Mouse (Mus musculus): ENCODE results near the gene Nid1.
"Not testable (repeated sequence)": the region's sequence is repeated elsewhere in the genome, so short reads cannot be mapped to it uniquely, and the experiment has no call there.

Nid1 gene

DNA sequence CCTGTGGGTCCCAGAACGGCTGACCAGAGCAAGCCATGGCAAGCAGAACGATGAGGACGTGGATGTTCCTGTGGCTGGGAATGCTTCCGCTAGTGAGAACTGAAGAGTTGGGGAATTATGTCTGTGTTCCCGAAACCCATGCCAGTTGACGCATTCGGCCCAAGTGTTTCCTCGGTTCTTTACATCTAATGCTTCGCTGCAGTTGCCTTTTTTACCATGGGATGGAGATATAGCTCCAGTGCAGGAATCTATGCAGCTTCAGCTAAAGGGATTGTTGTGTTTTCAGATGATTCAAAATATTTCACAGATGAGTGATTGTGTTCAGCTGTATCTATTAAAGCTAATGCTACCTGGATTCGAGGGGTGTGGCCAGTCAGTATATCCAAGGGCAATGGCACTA, 105.7 kb downstream of the Nid1 start:
- DNase-seq (ENCODE audit: low read depth), result not testable (repeated sequence)

DNA sequence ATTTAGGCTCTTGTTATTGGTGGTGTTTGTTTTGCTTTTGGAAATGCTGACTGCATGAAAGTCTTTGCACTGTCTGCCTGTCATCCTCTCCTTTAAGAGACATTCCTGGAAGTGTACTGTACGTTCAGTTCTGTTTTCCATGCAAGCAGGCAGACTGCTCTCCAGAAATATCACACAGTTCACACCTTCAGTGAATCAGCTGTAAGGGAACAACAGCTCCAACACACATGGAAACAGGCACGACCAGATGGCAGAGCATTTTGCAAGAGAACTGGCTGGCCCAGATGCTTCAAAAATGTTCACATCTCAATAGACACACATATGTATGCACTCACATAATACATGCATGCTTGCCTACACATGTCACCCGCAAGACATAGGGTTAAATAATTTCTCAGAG, 109.4 kb downstream of the Nid1 start:
- no peak for DNase-seq (ENCODE audit: low read depth)

DNA sequence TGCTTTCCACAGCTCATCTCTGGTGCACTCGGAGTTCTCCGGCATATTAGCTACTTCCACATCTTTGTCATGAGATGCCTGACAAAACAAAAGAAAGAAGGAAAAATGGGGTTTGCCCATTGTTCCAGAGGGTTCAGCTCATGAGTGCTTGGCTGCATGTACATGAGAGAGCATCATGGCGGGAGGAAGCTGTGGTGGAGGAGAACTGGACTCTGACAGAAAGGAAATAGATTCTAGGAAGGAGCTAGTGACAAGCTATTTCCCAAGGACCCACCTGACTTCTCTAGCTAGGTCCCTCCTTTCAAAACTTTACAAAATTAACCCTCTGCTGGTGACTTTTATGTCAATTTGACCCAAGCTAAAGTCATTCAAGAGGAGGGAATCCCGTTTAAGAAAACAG, 110.5 kb downstream of the Nid1 start:
- no peak for DNase-seq (ENCODE audit: low read depth)

DNA sequence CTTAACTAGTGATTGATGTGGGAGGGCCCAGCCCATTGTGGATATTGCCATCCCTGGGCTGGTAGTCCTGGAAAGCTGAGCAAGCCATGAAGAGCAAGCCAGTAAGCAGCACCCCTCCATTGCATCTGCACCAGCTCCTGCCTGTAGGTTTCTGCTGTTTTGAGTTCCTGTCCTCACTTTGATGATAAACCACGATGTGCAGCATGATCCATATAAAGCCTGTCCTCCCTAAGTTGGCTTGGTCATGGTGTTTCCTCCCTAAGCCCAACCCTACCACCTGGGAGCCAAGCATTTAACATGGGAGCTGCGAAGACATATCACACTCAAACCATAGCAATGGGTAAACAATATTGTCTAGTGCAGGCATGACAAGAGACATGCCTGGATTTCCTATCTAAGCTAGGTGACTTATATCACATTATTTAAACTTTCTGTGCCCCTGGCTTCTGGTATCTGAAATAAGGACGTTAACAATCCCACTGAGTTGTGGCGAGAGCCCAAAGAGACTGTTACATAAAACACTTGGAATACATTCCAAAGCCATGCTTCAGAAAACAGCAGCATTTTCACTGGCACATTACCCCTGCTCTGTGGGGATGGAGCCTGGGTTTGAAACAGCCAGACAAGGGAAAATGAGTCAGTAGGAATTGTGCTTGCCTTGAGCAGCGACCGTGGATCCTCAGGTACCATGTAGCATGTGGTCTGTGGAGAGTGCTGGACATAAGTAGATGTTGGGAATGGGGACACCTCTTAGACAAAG, 111.3 kb downstream of the Nid1 start:
- DNase-seq (ENCODE audit: low read depth), result no peak

DNA sequence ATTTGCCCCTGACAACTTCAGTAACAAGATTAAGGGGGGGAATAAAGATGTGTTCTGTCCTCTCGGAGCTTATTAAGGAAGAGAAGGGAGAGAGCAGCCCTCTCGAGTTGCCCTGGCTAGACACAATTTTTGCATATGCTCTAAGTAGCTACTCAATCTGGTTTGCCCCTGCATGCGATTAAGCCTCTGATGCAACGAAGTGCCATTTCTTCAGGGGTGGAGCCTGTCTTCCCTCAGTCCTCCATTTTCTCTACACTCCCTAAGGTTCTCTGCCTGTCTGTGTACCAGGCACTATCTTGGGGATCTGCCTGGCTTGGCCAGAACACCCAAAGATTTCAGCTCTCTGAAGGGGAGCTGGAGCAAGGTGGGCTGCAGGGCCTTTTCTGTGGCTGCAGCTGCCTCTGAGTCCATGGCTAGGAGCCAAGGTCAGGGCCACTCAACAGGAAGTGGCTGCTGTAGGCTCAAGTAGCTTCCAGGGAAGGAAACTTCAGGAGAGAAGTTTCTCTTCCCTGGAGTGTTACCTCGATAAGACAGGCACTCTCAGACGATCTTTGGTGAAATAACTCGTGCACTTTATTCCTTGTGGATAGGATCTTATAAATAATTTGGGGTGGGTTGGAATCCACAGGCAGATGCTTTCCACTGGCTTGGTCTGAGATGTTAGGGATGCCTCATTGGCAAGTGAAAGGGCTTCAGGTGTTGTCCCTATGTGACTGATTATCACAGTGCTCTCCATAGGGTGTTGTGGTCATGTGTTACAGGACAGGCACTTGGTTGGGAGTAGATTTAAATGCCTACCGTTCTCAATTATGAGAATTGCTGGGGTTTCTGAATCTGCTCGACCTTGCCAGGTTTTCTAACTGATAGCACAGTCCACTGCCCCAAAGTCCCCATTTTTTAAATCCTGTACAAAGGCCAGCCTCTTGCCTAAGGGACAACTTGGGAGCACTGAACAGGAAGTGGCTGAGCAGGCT, 112.6 kb downstream of the Nid1 start:
- no peak for DNase-seq (ENCODE audit: low read depth)

DNA sequence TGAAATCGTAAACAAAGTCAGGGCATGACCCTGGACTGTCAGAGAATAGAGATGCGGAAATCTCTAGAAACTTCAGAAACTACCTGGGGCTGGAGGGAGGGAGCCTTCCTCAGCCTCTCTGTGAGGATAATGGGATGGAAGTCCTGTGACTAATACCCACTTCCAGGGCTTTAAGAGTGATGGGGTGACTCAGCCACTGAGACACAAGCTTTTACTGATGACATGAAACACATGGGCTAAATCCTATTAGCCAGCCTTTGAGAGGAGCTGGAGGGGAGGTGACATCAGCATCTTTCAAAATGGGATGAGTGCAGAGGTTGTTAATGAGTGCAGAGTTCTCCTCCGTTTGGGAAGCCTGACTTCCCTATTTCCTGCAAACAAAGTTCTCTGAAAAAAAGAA, 114.7 kb downstream of the Nid1 start:
- DNase-seq (ENCODE audit: low read depth), result no peak

DNA sequence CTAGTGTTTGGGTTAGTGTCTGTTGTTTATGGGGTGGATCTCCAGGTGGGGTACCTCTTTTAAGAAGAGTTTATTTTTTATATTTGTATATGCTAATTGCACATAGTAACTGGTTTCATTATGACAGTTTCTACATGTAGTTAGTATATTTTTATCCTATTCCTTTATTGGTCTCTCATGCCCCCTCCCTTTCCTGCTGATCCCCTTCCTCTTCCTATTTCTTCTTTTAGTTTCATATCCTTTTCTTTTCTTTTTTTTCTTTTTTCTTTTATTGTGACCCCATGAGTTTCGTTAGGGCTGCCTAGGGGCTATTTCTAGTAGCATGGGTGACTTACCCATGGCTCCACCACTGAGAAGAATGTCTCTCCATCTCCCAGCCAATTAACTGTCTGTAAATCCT, 116.3 kb downstream of the Nid1 start:
- DNase-seq (ENCODE audit: low read depth), result no peak

DNA sequence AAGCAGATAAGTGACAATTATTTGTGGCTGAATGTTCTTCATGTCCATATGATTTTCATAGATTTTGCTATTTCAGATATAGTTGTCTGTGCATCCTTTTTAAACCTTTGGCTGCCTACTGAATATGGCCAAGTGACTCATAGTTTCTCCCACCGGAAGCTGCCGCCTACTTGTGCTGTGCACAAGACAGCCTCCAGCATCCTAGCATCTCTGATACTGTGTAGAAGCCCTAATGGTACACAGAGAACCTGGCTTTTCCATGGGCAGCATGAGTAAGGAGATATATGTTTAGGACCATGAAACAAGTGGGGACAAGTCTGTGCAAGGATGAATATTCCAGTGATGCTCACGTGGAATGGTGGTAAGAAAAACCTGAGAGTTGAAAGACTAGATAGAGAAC, 117.8 kb downstream of the Nid1 start:
- DNase-seq (ENCODE audit: low read depth), result no peak

DNA sequence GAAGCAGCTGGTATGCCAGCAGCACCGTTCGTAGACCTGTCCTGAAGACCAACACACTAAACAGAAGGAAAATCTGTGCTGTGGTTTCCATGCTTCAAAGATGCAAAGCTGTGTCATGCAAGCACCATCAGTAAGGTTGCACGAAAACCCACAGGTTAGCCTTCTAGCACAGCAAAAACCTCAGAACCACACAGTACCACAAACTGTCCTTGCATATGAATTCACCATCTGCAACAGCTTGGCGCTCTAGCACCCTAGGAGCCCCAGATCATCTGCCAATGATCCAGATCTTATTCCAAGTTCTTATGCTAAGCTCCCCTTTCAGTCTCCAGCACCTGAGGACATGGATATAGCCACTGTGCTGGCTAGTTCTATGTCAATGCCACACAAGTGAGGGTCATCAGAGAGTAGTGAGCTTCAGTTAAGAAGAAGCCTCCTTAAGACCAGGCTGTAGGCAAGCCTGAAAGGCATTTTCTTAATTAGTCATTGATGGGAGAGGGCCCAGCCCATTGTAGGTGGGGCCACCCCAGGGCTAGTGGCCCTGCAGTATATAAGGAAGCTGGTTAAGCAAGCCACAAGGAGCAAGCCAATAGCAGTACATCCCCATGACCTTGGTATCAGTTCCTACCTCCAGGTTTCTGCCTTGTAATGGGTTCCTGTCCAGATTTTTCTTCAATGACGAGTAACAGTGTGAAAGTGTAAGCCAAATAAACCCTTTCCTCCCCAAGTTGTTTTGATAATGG, 119.8 kb downstream of the Nid1 start:
- DNase-seq (ENCODE audit: low read depth), result no peak

DNA sequence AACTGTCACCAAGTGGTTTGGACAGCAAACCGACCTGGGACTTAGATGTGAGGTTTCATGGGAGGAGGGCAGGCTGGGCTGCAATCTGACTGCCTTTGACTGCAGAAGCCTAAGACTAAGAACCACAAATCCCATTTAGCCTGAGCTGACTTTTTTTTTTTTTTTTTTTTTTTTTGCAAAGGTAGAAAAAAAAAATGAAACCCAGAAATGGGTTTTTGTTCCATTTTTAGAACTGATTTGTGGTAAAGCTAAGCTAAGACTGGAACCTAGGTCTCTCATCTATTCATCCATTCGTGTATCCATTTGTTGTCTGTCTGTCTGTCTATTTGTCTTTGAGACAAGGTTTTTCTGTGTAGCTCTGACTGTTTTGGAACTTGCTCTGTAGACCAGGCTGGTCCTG, 120.9 kb downstream of the Nid1 start:
- DNase-seq (ENCODE audit: low read depth), result no peak

DNA sequence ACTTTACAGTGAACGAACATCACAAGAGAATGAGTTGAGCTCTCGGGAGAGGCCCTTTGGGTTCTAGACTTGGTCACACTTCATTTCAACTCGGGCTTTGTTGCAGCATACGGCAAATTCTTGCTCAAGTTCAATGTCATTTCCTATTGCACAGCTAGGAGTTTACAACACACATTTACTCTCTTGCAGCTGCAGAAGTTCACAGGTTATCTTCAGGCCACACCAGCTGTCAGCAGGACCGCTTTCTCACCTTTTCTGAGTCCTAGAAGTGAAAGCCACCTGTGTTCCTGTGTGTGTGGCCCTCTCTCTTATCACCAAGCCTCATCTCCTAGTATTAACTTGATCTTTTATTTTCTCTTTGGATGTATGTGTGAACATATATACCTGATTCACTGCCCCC, 121.5 kb downstream of the Nid1 start:
- DNase-seq (ENCODE audit: low read depth), result peak; percentile 28
